Mouse (Mus musculus) neural tube, embryonic 14.5 days (tissue): Measurements from ENCODE around the gene Trappc4. TPM values are rescaled to one million over a fixed set of nuclear protein-coding genes. Genes with fewer than 3 reads are reported as not detected.
A peak's percentile ranks its signal among the peaks of the same experiment; 100 is the strongest.
"Not testable (repeated sequence)": the region's sequence is repeated elsewhere in the genome, so short reads cannot be mapped to it uniquely, and the experiment has no call there.

ENCODE experiments used
- ATAC-seq: fragments of 200-750 bp; cut with Nextera tagmentation; 2 replicates; pipeline ENCODE4 v1.8.0; 2017; ENCODE audit warnings: low read depth, mild to moderate bottlenecking, moderate TSS enrichment, moderate library complexity
- H3K27ac ChIP-seq: fragments of 300-500 bp; sonication (generic); 2 replicates; pipeline ENCODE4 v1.5.1; 2014; ENCODE audit warnings: low read depth, mild to moderate bottlenecking, control low read depth, low read length, moderate library complexity, mixed read lengths
- H3K27me3 ChIP-seq: fragments of 300-500 bp; sonication (generic); 2 replicates; pipeline ENCODE4 v1.6.1; 2014; ENCODE audit warnings: low read length; ENCODE audit not compliant: control insufficient read depth, insufficient read depth
- H3K36me3 ChIP-seq: fragments of 300-500 bp; sonication (generic); 2 replicates; pipeline ENCODE4 v1.6.1; 2014; ENCODE audit warnings: low read length, mixed read lengths; ENCODE audit not compliant: control insufficient read depth, insufficient read depth
- H3K4me1 ChIP-seq: fragments of 300-500 bp; sonication (generic); 2 replicates; pipeline ENCODE4 v1.6.1; 2014; ENCODE audit warnings: low read length; ENCODE audit not compliant: control insufficient read depth, insufficient read depth
- H3K4me2 ChIP-seq: fragments of 300-500 bp; sonication (generic); 2 replicates; pipeline ENCODE4 v1.6.1; 2014; ENCODE audit warnings: mild to moderate bottlenecking, low read depth, low read length, control low read depth
- H3K4me3 ChIP-seq: fragments of 300-500 bp; sonication (generic); 2 replicates; pipeline ENCODE4 v1.5.1; 2014; ENCODE audit warnings: low read depth, low read length, control low read depth, mixed read lengths
- H3K9ac ChIP-seq: fragments of 300-500 bp; sonication (generic); replicated peaks from 2 replicates; pipeline ENCODE4 v1.6.1; 2014; ENCODE audit warnings: low read depth, mild to moderate bottlenecking, control low read depth, low read length, mixed read lengths
- H3K9me3 ChIP-seq: fragments of 300-500 bp; sonication (generic); 2 replicates; pipeline ENCODE4 v1.6.1; 2016; ENCODE audit warnings: low read length; ENCODE audit not compliant: control insufficient read depth
- WGBS: fragments of 180-500 bp; shearing (Covaris S2); extraction: QIAGEN DNeasy Blood & Tissue Kit; methylation state at CpG from one replicate; pipeline ENCODE4 v1.1.7; 2014; 5-methylcytosine and 5-hydroxymethylcytosine counted together
- polyA plus RNA-seq: library from polyadenylated mRNA; unstranded; fragments of >200 nt; fragmentation: Nextera tagmentation; extraction: Ambion mirVana; gene quantifications from 2 replicates; pipeline ENCODE4 v1.2.1, GENCODE M21; 2014

The Trappc4 gene
- polyA plus RNA-seq = 305 and 308 TPM in 2 replicates

GRCm38 (mm10) chr9:44406906-44407751 is at the start of gene Trappc4, which contains the start of gene Rps25:
TSS of gene Trappc4 (minus strand) at chr9:44407600.
TSS of gene Rps25 (plus strand) at chr9:44407139.
- peak within 1 kb of the TSS; percentile 77 for H3K4me3 ChIP-seq
- peaks cover 57% of the 10 kb centered on the region for H3K36me3 ChIP-seq
- peaks cover 13% of the 10 kb centered on the region; the same call in 1 of the 2 replicates for H3K4me1 ChIP-seq
- H3K27me3 ChIP-seq = no peaks in the 10 kb centered on the region
- H3K27ac ChIP-seq = peak within 1 kb of the TSS; percentile 95
- peak within 1 kb of the TSS; percentile 72 for H3K4me2 ChIP-seq
- H3K9ac ChIP-seq = peak within 1 kb of the TSS; percentile 83
- under 1% methylated on average over 51 of the region's 51 CpGs for WGBS
- ATAC-seq = peak; percentile 96
- no peaks in the 10 kb centered on the region for H3K9me3 ChIP-seq

DNA sequence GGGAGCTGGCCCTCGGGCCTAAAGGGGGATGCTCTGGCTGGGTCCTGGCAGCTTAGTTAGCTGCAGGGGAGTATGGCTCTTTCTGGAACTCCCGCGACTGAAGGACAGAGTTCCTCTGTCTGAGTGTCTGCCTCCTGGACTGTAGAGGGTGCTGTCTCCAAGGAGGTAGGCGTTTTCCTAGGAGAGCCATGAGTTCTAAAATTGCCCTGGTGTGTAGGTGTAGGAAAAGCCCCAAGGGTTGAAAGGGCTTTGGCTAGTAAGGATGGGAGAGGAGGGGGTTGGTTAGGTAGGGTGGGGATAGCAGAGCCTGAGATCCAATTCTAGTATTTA is 47.5 kb upstream of the Trappc4 start, which contains the start of gene Upk2:
TSS of gene Upk2 (minus strand) at position 86 of the 330 bp plus-strand sequence.
- peaks cover 18% of the 10 kb centered on the region for H3K4me1 ChIP-seq
- no peaks in the 10 kb centered on the region for H3K9me3 ChIP-seq
- no peak within 1 kb of the TSS for H3K4me3 ChIP-seq
- H3K9ac ChIP-seq = no peak within 1 kb of the TSS
- no peak within 1 kb of the TSS for H3K4me2 ChIP-seq
- H3K27me3 ChIP-seq = no peaks in the 10 kb centered on the region; the same call in 1 of the 2 replicates
- ATAC-seq = no peak
- WGBS = 23% methylated on average over 4 of the region's 4 CpGs
- H3K27ac ChIP-seq = no peak within 1 kb of the TSS; the same call in 1 of the 2 replicates
- no peaks in the 10 kb centered on the region for H3K36me3 ChIP-seq

DNA sequence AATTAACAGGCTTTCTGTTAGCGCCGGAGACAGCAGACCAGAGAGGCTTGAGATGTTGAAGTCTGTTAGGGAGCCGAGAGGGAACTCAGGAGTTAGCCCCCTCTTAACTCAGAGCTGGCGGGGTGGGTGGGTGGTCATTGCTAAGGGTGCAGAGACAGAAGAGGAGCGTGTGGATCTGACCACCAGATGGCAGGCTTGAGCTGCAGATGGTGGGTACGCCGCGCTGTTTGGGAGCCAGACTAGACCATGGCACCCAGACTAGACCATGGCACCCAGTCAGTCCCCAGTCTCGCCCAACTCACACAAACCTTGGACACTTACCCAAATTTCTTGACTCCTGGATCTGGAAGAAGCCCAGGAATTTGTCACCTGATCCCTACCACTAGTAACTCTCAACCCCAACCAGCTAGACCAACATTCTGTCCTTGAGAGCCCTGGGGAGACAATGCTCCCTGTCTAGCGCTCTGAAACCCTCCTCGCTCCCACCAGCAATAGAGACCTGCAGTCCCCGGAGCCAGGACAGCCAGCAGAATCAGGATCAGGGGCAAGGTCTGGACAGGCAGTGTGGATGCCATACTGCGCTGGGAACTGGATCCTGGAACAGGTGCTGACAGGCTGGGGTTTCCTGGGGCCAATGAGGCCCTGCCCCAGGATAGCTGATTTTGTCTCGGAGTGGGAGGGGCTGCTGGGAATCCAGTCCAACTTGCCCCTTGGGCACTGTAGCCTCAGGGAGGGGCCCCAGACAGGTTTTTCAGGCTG is 46.9 kb upstream of the Trappc4 start:
- WGBS = 9% methylated on average over 14 of the region's 14 CpGs

GRCm38 (mm10) chr9:44450387-44450786 is 43.0 kb upstream of the Trappc4 start:
- no peak overlapping the region for H3K4me2 ChIP-seq
- H3K4me3 ChIP-seq = no peak overlapping the region
- no peaks in the 10 kb centered on the region; the same call in 1 of the 2 replicates for H3K27me3 ChIP-seq
- H3K9me3 ChIP-seq = no peaks in the 10 kb centered on the region
- no peak overlapping the region for H3K27ac ChIP-seq
- 0 out of 2 replicates have a peak, but pooled peaks cover 3% of the 10 kb centered on the region for H3K4me1 ChIP-seq
- ATAC-seq = no peak
- no peaks in the 10 kb centered on the region for H3K36me3 ChIP-seq
- H3K9ac ChIP-seq = no peak overlapping the region

More for the DNA sequence above, 46.9 kb upstream of the Trappc4 start:
- Histone ChIP-seq H3K27me3 (no peaks in the 10 kb centered on the region; the same call in 1 of the 2 replicates), H3K27ac (no peak overlapping the region; the same call in 1 of the 2 replicates), H3K9me3 (no peaks in the 10 kb centered on the region), H3K36me3 (no peaks in the 10 kb centered on the region), H3K4me1 (peaks cover 18% of the 10 kb centered on the region), H3K4me2 (no peak overlapping the region), H3K9ac (no peak overlapping the region), H3K4me3 (no peak overlapping the region)
- peak; percentile 71 for ATAC-seq

- not testable (repeated sequence) for H3K9me3 ChIP-seq, H3K4me3 ChIP-seq, H3K9ac ChIP-seq, H3K27ac ChIP-seq, H3K27me3 ChIP-seq, H3K36me3 ChIP-seq, H3K4me2 ChIP-seq, ATAC-seq, H3K4me1 ChIP-seq
- WGBS = 84% methylated on average over 7 of the region's 7 CpGs
Observed at GRCm38 (mm10) chr9:44444402-44445025, 37.1 kb upstream of the Trappc4 start.

- H3K27ac ChIP-seq = no peak within 1 kb of the TSS
- no peaks in the 10 kb centered on the region for H3K9me3 ChIP-seq
- no peak within 1 kb of the TSS for H3K9ac ChIP-seq
- H3K27me3 ChIP-seq = no peaks in the 10 kb centered on the region
- no peak for ATAC-seq
- WGBS = 75% methylated on average over 19 of the region's 19 CpGs
- no peaks in the 10 kb centered on the region for H3K36me3 ChIP-seq
- no peak within 1 kb of the TSS for H3K4me2 ChIP-seq
- H3K4me3 ChIP-seq = no peak within 1 kb of the TSS
- H3K4me1 ChIP-seq = no peaks in the 10 kb centered on the region
Observed at GRCm38 (mm10) chr9:44440961-44441360, 33.6 kb upstream of the Trappc4 start, which contains the start of gene Foxr1. TSS of gene Foxr1 (minus strand) at chr9:44441136.

DNA sequence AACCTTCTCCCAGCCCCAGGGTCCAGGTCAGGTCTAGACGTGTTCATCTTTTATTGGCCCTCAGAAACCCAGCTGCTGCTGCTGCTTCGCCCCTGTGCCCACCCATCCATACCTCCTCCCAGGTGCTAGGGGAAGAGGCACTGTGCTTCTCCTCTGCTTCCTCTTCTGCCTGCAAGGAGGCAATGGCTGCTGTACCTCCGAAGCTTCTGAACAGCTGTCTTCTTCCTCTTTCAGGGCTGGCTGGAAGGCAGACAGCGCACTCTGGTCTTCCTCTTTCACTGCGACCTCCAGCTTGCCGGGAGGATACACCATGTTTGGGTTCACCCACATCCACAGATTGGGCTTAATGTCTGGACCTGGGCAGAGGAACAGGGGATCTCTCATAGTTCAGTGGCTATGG is 28.3 kb upstream of the Trappc4 start:
- Histone ChIP-seq H3K9me3 (no peaks in the 10 kb centered on the region), H3K27ac (no peak overlapping the region), H3K36me3 (no peaks in the 10 kb centered on the region), H3K4me3 (no peak overlapping the region), H3K9ac (no peak overlapping the region), H3K4me1 (no peaks in the 10 kb centered on the region), H3K27me3 (no peaks in the 10 kb centered on the region), H3K4me2 (no peak overlapping the region)
- WGBS = 88% methylated on average over 6 of the region's 6 CpGs
- ATAC-seq = no peak

DNA sequence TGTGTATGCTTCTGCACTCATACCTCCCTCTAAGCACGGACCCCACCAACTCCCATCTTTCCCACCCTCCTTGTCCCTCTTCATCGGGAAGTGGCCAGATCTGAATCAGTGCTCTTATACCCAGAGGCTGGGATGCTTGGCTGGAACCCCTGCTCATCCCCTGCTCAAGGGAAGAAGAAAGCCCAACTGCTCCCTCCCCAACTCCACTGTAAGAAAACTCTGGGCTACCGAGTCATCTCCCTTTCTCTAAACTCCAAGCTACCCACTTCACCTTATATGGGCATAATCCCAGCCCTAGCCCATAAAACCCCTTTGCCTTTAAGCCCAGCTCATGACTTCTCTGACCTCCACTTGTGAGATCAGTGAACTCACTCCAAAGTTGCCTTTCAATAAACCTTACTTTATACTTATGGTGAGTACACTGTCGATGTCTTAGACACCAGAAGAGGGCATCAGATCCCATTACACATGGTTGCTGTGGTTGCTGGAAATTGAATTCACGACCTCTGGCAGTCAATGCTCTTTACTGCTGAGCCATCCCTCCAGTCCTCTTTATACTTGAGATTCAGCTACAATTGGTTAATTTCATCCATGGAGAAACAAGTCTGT is 25.3 kb upstream of the Trappc4 start:
- Histone ChIP-seq H3K4me3 (no peak overlapping the region), H3K4me2 (no peak overlapping the region), H3K9me3 (no peaks in the 10 kb centered on the region), H3K9ac (no peak overlapping the region), H3K4me1 (no peaks in the 10 kb centered on the region), H3K27ac (no peak overlapping the region), H3K36me3 (no peaks in the 10 kb centered on the region), H3K27me3 (no peaks in the 10 kb centered on the region)
- no peak for ATAC-seq
- WGBS = 56% methylated on average over 5 of the region's 5 CpGs
